Mouse (Mus musculus) c-Kit-positive CD71-negative TER-119-negative erythroid progenitor cells, embryonic 14.5 days (primary cell): ENCODE results near the gene Dennd1a.
A peak's percentile ranks its signal among the peaks of the same experiment; 100 is the strongest.

Experiments
- DNase-seq: peaks from one replicate; pipeline ENCODE4 v3.0.0-alpha.2; 2013; ENCODE audit warnings: low read depth

Gene Dennd1a

GRCm38 (mm10) chr2:37774571-37774970 lies 512.6 kb downstream of the Dennd1a start:
- no peak for DNase-seq

GRCm38 (mm10) chr2:37771618-37772285 lies 515.4 kb downstream of the Dennd1a start:
- DNase-seq, result peak; percentile 83

- no peak for DNase-seq
Measured at GRCm38 (mm10) chr2:37769793-37770192, 517.4 kb downstream of the Dennd1a start.

GRCm38 (mm10) chr2:37768903-37769302 lies 518.3 kb downstream of the Dennd1a start:
- no peak for DNase-seq

- no peak for DNase-seq
Measured at GRCm38 (mm10) chr2:37767739-37768138, 519.5 kb downstream of the Dennd1a start.

GRCm38 (mm10) chr2:37767080-37767547 lies 520.1 kb downstream of the Dennd1a start:
- no peak for DNase-seq

GRCm38 (mm10) chr2:37766027-37766761 lies 521.0 kb downstream of the Dennd1a start:
- DNase-seq, result no peak

GRCm38 (mm10) chr2:37765082-37765483 lies 522.1 kb downstream of the Dennd1a start:
- DNase-seq, result no peak

GRCm38 (mm10) chr2:37764514-37764913 lies 522.7 kb downstream of the Dennd1a start:
- no peak for DNase-seq

GRCm38 (mm10) chr2:37763638-37764037 lies 523.6 kb downstream of the Dennd1a start:
- DNase-seq, result no peak

GRCm38 (mm10) chr2:37760633-37761032 lies 526.6 kb downstream of the Dennd1a start:
- DNase-seq, result no peak

GRCm38 (mm10) chr2:37758343-37759015 lies 528.7 kb downstream of the Dennd1a start:
- DNase-seq, result no peak

GRCm38 (mm10) chr2:37757784-37758183 lies 529.4 kb downstream of the Dennd1a start:
- DNase-seq, result no peak

- DNase-seq, result no peak
Measured at GRCm38 (mm10) chr2:37757016-37757415, 530.2 kb downstream of the Dennd1a start.

GRCm38 (mm10) chr2:37756220-37756930 lies 530.8 kb downstream of the Dennd1a start:
- no peak for DNase-seq

- no peak for DNase-seq
Measured at GRCm38 (mm10) chr2:37751114-37751513, 536.1 kb downstream of the Dennd1a start.

- no peak for DNase-seq
Measured at GRCm38 (mm10) chr2:37749323-37749722, 537.9 kb downstream of the Dennd1a start.
